Mouse (Mus musculus) ES-E14 (cell line): ENCODE results near the gene Clstn3.

Experiments
- HCFC1 ChIP-seq: IDR thresholded peaks from 2 replicates; pipeline ENCODE4 v1.6.1; 2012; ENCODE audit warnings: low read length, inconsistent platforms, borderline replicate concordance; ENCODE audit not compliant: insufficient read depth
- ZNF384 ChIP-seq: IDR thresholded peaks from 2 replicates; pipeline ENCODE4 v1.6.1; 2012; ENCODE audit warnings: low read depth, low read length, inconsistent platforms

DNA sequence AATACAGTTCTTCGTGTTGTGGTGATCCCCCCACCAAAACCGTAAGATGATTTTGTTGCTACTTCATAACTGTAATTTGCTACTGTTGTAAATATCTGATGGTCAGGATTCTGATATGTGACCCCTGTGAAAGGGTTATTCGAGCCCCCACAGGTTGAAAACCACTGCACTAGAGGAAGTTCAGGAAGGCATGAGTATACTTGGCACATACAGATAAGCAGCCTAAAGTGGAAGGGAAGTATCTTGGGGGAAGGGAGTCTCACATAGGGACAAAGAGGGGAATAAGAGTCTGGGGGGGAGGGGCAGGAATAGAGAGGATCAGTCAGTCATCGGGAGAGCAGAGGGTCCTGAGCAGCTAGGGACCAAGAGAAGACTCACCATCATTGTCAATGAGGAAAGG, 5.2 kb downstream of the Clstn3 start:
- TF ChIP-seq HCFC1 (no peak), ZNF384 (no peak)
